Mouse (Mus musculus) liver, embryonic 11.5 days (tissue): ENCODE results near the gene Btbd35f22. TPM values are rescaled to one million over a fixed set of nuclear protein-coding genes. Genes with fewer than 3 reads are reported as not detected.
"Not testable (repeated sequence)": the region's sequence is repeated elsewhere in the genome, so short reads cannot be mapped to it uniquely, and the experiment has no call there.

Source experiments
- ATAC-seq: fragments of 200-750 bp; cut with Nextera tagmentation; replicated peaks from 2 replicates; pipeline ENCODE4 v1.8.0; 2017; ENCODE audit warnings: moderate number of reproducible peaks, mild to moderate bottlenecking, moderate TSS enrichment, moderate library complexity; ENCODE audit not compliant: low FRiP score
- DNase-seq: peaks from one replicate; pipeline ENCODE4 v3.0.0-alpha.2; 2017; ENCODE audit warnings: low spot score
- H3K27ac ChIP-seq: fragments of 300-500 bp; sonication (generic); 2 replicates; pipeline ENCODE4 v1.5.1; 2014; ENCODE audit warnings: mild to moderate bottlenecking, low read depth, low read length, control low read depth
- H3K27me3 ChIP-seq: fragments of 300-500 bp; sonication (generic); replicated peaks from 2 replicates; pipeline ENCODE4 v1.6.1; 2014; ENCODE audit warnings: low read length, mixed read lengths; ENCODE audit not compliant: control insufficient read depth, insufficient read depth
- H3K36me3 ChIP-seq: fragments of 300-500 bp; sonication (generic); 2 replicates; pipeline ENCODE4 v1.6.1; 2014; ENCODE audit warnings: mild to moderate bottlenecking, low read length, moderate library complexity, mixed read lengths; ENCODE audit not compliant: control insufficient read depth, insufficient read depth
- H3K4me1 ChIP-seq: fragments of 300-500 bp; sonication (generic); replicated peaks from 2 replicates; pipeline ENCODE4 v1.6.1; 2014; ENCODE audit warnings: low read length, mixed read lengths; ENCODE audit not compliant: control insufficient read depth, insufficient read depth
- H3K4me2 ChIP-seq: fragments of 300-500 bp; sonication (generic); 2 replicates; pipeline ENCODE4 v1.6.1; 2014; ENCODE audit warnings: mild to moderate bottlenecking, control low read depth, moderate library complexity
- H3K4me3 ChIP-seq: fragments of 300-500 bp; sonication (generic); 2 replicates; pipeline ENCODE4 v1.5.1; 2014; ENCODE audit warnings: low read depth, low read length, control low read depth
- H3K9ac ChIP-seq: fragments of 300-500 bp; sonication (generic); 2 replicates; pipeline ENCODE4 v1.6.1; 2014; ENCODE audit warnings: low read depth, low read length, control low read depth
- H3K9me3 ChIP-seq: fragments of 300-500 bp; sonication (generic); 2 replicates; pipeline ENCODE4 v1.6.1; 2016; ENCODE audit warnings: low read length, inconsistent platforms, mixed read lengths; ENCODE audit not compliant: control insufficient read depth
- WGBS: fragments of 180-500 bp; shearing (Covaris S2); extraction: QIAGEN DNeasy Blood & Tissue Kit; methylation state at CpG from one replicate; pipeline ENCODE4 v1.1.7; 2014; 5-methylcytosine and 5-hydroxymethylcytosine counted together
- polyA plus RNA-seq: library from polyadenylated mRNA; unstranded; fragments of >200 nt; fragmentation: Nextera tagmentation; extraction: Ambion mirVana; gene quantifications from 2 replicates; pipeline ENCODE4 v1.2.1, GENCODE M21; 2014

The Btbd35f22 gene
- polyA plus RNA-seq: not detected in 2 replicates

GRCm38 (mm10) chrX:32047529-32047928 is at the start of gene Btbd35f22:
Gene Btbd35f22 (plus strand): TSS chrX:32047829.
- not testable (repeated sequence) for H3K4me1 ChIP-seq, ATAC-seq, H3K27me3 ChIP-seq, H3K4me2 ChIP-seq, H3K27ac ChIP-seq, DNase-seq, H3K9ac ChIP-seq, H3K36me3 ChIP-seq, H3K4me3 ChIP-seq, H3K9me3 ChIP-seq
- WGBS: no CpG with 5 or more reads among the region's 3 CpGs

Other genes with a start within 250 kb of the Btbd35f22 start
- not detected in 2 replicates for gene Gm21637, start 85.8 kb upstream of the Btbd35f22 start, polyA plus RNA-seq
- gene Btbd35f2, start 230.6 kb downstream of the Btbd35f22 start, polyA plus RNA-seq: not detected in 2 replicates